Mouse (Mus musculus): ENCODE data around the gene Vav1. TPM values are rescaled to one million over a fixed set of nuclear protein-coding genes. Genes with fewer than 3 reads are reported as not detected.

The Vav1 gene
- total RNA-seq, 2 experiments from 2014 or later, result 87.2 to 286 TPM

DNA sequence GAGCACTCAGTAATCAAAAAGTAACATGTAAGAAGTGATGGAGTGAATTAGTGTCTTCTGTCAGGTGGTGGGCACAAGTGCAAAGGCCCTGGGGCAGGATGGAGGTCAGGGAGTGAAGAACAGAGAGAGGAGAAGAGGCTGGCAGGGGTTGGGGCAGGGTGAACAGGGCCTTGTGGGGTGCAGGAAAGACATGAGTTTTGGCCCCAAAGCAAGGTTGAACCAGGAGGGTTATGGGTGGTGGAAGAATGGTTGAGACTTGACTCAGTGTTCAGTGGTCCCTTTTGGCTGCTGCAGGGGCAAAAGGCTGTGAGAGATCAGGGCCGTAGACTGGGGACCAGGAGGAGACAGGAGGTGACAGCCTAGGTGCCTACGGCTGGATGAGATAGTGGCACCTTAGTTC lies 363 bp upstream of the Vav1 start:
- no peak for ATAC-seq (replicated peaks; ENCODE audit: poor library complexity)

DNA sequence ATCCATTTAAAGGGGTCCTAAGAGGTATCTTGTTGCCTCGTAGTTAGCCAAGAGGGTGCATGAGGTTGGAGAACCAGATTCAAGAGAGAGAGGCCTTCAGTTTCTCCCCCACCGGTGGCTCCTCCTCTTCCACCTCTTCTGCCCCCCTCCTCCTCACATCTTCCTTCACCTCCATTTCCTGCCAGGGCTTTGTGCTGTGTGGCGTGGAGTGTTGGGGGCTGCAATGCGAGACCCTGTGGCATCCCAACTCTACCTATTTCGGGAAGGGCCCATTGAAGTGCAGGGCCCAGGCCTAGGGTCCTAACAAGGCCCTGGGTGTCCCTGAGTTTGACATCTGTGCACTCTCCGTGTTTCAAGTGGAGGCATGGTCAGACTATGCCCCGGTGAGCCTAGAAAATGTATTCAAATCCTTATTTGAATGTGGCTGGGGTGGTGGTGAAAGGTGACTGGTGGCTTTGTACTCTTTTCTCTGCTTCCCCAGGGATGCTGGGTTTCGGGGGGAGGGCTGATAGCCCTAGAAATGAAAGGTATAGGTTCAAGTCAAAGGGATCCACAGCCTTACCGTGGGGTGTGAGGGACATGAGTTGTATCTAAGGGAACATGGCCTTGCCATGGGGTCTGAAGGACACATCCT lies 808 bp downstream of the Vav1 start:
- no peak for ATAC-seq (replicated peaks; ENCODE audit: poor library complexity)

DNA sequence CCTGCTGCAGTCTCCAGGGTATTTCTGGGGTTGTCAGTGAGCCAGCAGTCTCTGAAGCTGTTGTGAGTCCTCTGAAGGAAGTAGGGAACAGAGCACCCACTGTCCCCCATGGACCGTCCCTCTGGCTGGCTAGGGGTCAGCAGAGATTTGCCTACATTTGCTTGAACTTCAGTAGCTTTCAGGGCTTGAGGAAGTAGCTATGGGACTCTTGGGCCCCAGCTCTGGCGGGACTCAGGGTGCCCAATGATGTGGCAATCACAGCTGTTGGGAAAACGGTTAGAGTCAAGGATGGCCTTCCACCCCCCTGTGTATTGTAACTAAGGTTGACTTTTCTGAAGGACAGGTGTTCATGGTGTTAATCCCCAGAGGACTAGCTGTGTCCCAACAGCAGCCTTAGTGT lies 1.5 kb downstream of the Vav1 start:
- 0 out of 2 replicates have a peak, but pooled peaks have one; percentile 6 for ATAC-seq (replicated peaks; ENCODE audit: poor library complexity)

DNA sequence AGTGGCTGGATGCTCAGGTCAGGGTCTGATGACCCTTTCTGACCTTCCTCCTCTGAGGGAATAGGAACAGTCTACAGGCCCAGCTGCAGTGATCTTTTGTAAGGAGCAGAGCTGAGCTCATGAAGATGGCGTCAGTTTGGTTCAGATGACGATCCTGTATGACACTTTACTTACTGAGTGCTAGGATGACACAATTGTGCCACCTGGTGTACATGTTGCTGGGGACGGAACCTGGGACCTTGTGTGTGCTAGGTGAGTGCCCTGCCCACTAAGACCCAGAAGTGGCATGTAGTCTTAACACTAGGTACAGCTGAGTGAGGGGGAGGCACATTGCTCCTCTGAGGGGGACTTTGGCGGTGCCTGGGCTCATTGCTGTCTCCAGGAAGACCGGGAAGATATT lies 5.0 kb downstream of the Vav1 start:
- no peak for ATAC-seq (replicated peaks; ENCODE audit: poor library complexity)

DNA sequence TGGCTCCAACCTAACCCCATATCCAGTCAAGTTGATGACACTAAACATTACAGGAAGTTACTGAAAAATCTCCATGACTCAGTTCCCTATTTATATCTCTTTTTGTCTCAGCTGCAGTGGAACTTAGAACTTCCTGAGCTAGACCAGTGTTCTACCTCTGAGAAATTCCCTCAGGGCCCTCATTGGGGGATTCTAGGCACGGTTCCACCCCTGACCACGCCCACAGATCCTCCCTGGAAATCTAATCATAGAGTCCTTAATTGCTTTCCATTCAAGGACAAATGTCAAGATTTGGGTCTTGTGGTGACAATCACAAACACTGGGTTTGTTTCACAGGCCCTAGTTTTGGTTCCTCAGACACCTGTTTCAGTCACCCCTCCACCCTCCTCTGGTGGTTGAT lies 6.2 kb downstream of the Vav1 start:
- ATAC-seq (replicated peaks; ENCODE audit: poor library complexity), result peak; percentile 34

DNA sequence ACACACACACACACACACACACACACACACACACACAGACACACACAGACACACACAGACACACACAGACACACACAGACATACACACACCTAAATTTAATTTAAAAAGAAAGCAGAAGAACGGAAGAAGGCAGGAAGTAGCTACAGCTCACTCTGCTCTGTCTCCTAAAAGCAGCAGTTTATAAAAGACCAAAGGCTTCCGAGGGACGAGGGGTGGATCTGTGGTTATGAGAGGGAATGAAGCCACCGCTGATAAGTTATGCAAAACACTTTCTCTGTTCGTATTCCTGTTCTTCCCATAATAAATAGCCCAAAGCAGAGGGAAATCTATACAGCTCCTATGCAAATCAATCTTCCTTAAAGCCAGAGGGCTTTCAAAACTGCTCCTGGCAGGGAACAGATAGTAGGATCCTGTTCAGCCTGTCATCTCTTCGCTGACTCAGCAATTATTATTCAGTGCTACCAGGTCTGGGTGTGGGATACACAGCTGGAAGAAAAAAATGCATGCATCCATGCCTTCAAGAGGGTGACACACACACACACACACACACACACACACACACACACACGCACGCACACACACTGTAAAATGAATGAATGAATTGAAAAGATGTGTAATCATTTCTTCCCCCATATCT lies 7.9 kb downstream of the Vav1 start:
- no peak for ATAC-seq (replicated peaks; ENCODE audit: poor library complexity)

DNA sequence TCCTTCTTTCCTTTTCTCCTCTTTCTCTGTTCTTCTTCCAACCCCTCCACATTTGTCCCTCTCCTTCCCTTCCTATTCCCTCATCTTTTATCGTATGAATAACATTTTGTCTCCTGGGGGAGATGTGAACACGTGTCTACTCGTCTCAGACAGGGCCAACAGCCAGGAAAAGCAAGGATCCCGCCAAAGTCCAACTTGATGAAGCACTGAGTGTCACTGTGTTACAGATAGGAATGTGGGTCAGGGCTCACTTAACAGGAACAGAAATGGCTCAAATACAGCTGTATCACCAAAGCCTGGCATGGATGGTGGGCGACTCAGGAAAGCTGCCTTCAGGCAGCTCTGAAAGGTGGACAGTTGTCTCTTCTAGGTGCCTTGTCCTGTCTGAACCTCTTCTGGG lies 10.4 kb downstream of the Vav1 start:
- no peak for ATAC-seq (replicated peaks; ENCODE audit: poor library complexity)

DNA sequence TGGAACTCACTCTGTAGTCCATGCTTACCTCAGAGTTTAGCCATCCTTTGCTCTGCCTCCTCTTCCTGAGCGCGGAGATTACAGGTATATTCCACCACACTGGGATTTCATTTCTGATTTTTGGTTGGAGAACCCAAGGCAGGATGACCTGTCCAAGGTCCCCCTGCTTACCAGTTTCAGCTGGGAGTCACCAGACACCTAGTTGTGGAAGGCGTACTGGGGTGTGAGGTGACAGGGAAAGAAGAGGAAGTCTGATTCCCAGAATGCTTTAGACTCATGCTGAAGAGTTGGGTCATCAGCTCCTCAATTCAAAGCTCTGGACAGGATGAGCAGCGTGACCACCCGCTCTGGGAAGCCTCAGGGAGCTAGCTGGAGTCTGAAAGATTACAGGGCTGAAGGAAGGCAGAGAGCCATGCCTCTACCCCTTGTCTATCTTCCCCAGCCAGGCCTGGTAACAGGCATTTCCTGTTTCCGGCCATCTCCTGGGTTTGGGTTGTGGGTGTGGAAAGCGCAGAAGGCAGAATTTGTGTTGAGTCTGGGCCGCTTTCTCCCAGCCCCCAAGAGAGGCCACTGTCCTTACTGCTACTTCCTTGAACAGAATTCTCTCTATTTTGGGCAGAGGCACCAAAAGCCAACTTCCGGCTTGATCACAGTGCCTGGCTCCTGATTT lies 11.2 kb downstream of the Vav1 start:
- ATAC-seq (replicated peaks; ENCODE audit: poor library complexity), result peak; percentile 81

DNA sequence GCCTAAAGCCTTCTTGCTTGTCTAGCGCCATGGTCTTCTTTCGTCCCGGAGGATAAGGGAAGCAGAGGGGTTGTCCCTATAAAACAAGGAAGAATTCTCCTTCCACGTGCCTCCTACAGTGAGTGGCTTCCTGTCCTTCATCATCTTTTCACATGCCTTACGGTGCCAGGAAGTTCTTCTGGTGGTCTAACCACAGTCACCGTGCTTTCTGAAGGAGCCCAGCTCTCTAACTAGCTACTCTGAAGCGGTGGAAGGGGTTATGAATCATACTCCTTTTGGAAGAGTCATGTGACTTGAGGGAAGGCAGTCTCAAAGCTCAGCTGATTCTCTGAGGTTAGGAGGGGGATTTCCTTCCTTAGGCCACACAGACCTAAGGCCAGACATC lies 11.8 kb downstream of the Vav1 start:
- peak; percentile 49 for ATAC-seq (replicated peaks; ENCODE audit: poor library complexity)

DNA sequence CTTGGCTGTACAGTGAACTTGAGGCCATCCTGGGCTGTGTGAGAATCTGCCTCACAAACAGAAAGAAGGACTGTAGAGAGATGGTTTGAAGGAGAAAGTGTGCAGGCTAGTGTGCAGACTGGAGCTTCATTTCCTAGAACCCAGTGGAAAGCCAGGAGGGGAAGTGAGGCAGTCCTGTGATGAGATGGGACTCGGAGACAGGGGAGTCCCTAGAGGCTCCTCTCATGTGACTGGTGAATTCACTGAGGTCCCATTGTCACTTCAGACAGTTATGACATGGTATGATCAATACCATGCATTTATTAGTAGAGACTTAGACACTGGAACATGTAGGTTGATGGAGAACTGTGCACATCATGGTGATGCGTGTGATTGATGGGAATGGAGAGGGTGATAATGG lies 13.4 kb downstream of the Vav1 start:
- no peak for ATAC-seq (replicated peaks; ENCODE audit: poor library complexity)

DNA sequence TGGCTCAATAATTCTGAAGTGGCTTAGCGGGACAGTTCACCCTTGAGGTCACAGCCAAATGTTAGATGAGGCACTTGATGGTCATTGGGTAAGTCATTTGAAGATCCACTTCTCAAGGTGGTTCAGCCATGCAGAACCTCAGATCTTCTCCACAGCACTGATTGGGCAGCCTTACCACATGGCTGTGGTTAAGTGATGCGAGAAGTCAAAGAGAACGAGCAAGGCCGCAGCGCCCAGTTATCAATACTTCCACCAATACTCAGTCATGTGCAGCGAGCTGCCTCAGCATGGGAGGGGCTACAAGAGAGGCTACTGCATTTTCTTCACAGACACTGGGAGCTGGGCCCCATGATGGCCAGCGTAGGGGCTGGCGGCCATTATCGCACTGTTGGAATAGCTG lies 14.1 kb downstream of the Vav1 start:
- no peak for ATAC-seq (replicated peaks; ENCODE audit: poor library complexity)

DNA sequence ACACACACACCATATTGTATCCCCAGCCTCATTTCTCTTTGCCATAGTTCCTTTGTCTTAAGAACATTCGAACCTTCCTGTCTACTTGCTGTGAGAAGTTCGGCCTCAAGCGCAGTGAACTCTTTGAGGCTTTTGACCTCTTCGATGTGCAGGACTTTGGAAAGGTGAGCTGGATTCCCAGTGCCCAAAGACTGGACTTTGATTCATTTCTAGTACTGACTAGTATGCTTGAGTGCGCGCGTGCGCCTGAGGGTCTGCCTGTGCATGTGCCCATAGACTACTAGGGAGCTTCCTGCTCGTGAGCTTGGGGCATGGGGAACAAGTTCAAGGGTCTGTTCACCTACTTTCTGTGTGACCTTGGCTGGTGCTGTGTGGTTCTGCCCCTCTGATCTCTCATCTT lies 17.0 kb downstream of the Vav1 start:
- ATAC-seq (replicated peaks; ENCODE audit: poor library complexity), result no peak

DNA sequence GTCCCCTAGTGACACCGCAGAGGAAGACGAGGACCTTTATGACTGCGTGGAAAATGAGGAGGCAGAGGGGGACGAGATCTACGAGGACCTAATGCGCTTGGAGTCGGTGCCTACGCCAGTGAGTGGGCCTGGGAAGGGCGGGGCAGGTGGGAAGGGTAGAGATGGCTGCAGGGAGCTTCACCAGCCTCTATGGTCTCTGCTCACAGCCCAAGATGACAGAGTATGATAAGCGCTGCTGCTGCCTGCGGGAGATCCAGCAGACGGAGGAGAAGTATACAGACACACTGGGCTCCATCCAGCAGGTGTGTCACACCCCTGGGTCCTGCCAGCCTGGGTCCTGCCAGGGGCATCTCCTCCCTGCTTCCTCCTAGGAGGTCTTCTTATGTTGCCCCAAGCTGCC lies 18.1 kb downstream of the Vav1 start:
- ATAC-seq (replicated peaks; ENCODE audit: poor library complexity), result peak; percentile 40; the same call in 1 of the 2 replicates

DNA sequence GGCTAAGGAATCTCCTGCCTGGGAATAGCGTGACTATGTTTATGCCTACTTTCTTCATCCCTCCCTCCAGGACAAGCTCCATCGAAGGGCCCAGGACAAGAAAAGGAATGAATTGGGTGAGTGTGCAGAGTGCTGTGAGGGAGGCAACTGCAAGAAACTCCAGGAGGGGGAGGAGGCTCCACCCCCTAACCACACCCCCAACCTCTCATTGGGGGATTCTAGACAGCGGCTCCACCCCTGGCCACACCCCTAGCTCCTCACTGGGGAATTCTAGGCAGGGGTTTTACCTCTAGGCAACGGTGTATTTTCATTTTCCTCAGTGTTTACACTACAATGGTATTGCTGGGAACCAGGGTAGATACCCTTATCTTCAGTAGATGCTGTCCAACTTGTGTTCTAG lies 26.7 kb downstream of the Vav1 start:
- peak; percentile 74 for ATAC-seq (replicated peaks; ENCODE audit: poor library complexity)

DNA sequence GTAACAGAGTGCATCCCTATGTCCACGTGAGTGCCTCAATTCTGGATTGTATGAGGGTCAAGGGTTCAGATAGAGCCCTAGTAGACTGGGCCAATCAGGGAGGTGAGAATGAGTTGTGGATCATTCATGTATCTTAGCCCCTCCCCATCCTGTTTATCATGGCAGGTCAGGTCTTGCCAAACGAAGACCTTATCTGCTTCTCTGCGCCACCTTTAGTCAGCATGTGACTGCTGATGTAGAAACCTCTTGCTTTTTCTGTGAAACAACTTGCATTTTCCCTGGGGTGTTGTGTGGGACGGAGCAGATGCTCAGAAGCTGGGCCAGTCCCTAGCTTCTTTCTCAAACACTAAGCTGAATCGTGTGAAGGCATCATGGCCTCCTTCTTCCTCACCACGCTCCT lies 28.2 kb downstream of the Vav1 start:
- ATAC-seq (replicated peaks; ENCODE audit: poor library complexity), result no peak

DNA sequence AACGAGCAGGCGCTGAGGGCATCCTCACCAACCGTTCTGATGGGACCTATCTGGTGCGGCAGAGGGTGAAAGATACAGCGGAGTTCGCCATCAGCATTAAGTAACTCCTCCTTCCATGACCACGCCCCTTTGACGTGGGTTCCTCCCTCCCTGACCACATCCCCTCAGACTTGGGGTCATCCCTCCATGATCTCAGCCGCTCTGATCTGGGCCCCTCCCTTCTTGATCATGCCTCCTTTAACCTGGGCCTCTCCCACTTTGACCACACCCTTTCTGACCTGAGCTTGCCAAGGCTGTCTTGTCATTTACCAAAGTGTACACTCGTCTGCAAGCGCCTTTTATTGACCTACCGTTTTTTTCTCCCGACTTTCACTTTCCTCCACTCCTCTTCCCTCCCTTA lies 32.9 kb downstream of the Vav1 start:
- peak; percentile 66 for ATAC-seq (replicated peaks; ENCODE audit: poor library complexity)

DNA sequence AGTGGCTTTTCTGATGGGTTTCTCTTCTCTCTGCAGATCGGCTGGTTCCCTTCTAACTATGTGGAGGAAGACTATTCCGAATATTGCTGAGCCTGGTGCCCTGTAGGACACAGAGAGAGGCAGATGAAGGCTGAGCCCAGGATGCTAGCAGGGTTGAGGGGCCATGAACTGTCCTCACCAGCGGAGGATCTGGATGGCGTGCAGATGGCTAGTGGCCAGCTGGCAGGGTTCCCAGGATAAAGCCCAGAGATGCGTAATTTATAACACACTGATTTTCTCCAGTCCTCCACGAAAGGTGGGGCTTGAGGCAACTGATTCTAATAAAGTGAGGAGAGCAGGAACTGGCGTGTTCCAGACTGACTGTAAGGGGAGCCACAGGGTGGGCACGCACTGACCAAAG lies 48.7 kb downstream of the Vav1 start:
- ATAC-seq (replicated peaks; ENCODE audit: poor library complexity), result no peak

DNA sequence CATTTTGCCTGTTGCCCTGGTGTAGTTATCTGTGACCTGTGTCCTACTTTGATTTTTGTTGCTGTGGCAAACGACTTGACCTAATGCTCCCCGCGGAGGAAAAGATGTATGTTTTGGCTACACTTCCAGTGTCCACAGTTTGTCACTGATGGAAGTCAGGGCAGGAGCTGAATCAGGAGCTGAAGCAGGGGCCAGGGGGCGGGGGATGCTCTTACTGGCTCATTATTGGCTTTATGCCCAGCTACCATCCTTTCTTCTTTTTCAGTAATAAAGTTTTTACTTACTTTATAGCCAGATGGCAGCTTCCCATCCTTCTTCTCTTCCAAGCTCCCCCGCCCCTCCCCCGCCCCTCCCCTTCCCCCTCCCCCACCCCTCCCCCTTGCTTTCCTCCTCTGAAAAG lies 50.0 kb downstream of the Vav1 start:
- no peak for ATAC-seq (replicated peaks; ENCODE audit: poor library complexity)

DNA sequence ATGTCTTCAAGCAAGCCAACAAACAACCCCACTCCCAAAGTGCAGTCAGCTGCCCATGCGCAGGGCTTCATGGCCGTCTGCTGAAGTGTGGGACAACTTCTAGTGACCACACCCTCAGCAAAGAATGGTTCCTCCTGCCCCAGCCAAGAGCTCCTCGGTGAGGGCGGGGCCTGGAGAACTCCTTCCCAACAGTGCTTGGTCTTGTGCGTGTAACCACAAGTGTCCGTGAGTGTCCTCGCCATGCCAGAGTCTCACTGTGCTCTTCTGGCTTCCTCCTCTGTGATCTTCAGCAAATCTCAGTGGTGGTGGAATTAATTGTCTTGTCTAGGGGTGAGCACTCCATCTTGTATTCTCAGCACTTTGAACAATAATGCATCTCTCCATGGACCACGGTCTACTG lies 52.1 kb downstream of the Vav1 start:
- peak; percentile 35 for ATAC-seq (replicated peaks; ENCODE audit: poor library complexity)

DNA sequence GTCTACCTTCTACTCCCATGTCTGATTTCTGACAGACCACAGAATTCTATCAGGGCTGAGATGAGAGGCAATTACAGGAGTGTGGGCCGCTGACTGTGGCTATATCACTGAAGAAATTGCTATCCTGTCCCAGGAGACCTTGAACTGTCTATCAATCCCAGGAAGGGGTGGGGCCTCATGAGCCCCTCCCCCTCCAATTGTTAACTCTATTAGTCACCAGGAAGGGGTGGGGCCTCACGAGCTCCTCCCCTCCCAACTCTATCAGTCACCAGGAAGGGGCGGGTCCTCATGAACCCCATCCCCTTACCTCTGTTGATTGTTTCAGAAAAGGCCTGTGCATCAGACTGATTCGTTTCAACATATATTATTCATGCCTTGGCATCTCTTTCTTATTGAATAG lies 53.3 kb downstream of the Vav1 start:
- peak; percentile 40 for ATAC-seq (replicated peaks; ENCODE audit: poor library complexity)

DNA sequence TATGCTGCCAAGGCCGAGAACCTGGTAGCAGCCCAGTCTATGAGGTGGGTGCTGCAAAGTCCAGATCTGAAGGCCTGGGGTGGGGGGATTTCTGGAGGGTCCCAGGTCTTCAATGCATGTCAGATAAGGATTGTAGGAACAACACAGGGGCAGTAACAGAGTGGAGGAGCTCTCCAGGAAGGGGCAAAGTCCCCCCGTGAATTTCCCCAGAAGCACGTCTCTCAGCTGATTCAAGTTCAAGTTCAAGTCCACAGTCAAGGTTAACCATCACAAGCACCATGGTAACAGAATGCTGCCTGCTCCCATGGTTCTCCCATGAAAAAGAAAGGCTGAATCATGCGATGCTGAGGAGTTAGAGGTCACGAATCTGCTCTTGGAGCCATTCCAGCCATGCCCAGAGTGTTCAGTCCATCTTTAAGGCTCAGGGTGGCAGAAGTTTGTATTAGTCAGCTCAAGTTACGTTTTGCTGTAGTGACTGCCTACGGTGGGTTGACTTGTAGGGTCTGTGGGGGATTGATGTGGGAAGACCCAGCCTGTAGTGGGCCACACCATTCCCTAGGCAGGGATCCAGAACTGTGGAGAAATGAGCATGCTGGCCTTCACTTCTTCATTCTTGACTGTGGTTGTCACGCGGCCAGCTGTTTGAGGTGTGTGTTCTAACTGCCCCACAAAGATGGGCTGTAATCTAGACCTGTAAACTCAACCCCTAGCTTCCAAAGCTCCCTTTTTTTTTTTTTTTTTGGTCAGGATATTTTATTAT lies 55.3 kb downstream of the Vav1 start:
- no peak for ATAC-seq (replicated peaks; ENCODE audit: poor library complexity)

DNA sequence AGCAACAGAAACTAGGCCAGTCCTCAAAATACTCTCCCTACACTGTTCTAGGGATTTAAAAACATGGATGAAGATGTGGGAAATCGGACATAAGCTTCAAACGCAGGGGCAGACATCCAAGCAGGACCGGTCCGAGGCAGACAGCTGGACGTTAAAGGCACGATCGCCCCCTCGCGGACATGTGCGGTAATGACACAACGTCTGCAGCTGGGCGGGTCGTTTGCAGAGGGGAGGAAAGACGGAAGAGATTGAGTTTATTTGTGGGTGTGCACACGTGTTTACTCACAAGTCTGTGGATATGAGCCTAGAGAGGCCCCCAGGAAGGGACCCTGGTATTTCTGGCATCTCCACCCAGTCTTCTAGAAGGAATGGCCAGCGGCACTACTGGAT lies 55.9 kb downstream of the Vav1 start:
- peak; percentile 69 for ATAC-seq (replicated peaks; ENCODE audit: poor library complexity)

Data from megakaryocyte progenitor cell, adult 5-6 weeks (primary cell).